ENCODE assay signal across 1 mouse cellular context in the genomic region with DNA sequence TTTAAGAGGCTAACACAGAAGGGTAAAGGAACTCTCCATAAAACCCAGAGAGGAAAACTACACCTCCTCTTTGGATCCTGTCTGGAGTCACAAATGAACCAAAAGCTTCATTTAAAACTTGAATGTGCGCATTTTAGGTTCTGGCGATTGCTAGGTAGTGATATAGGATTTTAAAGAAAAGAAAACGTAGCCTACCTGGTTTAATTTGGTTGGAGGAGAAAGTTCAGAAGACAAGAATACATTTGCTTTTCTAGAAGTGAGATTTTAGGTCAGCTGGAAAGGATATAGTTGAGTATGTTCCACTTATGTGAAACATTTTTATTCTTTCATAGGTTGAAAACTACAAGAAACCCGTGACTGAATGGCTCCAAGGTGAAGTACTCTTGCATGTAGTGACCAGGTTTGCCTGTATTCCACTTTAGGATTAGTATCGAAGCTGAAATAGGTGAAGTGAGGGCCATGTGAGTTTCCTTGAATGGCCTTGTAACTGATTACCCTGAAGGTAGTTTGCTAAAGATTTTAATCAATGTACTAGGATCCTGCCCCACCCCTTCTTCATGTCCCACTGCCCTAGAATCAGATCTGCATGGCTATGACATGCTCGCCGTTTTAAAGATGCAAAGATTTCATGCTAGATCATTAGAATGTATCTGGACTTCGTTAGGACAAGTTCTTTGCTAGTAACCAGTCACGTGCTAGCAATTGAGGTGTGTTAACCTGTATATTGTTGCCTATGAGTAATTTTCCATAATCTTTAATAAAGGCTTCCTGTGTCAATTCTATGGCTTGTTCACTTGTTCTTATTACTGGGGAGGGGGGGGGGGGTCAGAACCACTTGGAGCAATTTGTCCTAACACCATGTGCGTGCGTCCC.
TF ChIP-seq lines count a peak whose summit lies in the region.

No protein-coding gene starts in this region.

TF ChIP-seq in CH12.LX, 34 proteins besides CTCF, POLR2A, EP300 and RAD21 (continued from another document):
- TF ChIP-seq ZKSCAN1 (IDR thresholded peaks at IDR 0.05; ENCODE audit: borderline replicate concordance, low read depth, low read length) (no peak), POLR2AphosphoS2 (IDR thresholded peaks at IDR 0.05; ENCODE audit: low read depth, low read length) (no peak)
